Mouse (Mus musculus) olfactory bulb, adult 2 months (tissue): ENCODE measurements at regions not wholly inside any gene's neighbourhood (a gene's known extent, or its start where the extent isn't known, plus 50 kb on each side); places are given as distances from the start of the nearest gene placed in this dataset.

Source experiments
- CTCF ChIP-seq: fragments of 200-500 bp; IDR thresholded peaks from 2 replicates; pipeline ENCODE4 v1.5.1; 2012; ENCODE audit warnings: low read depth, mild to moderate bottlenecking, low read length, moderate library complexity; ENCODE audit not compliant: insufficient read depth
- POLR2A ChIP-seq: fragments of 200-500 bp; IDR thresholded peaks from 2 replicates; pipeline ENCODE4 v1.6.1; 2012; ENCODE audit warnings: mild to moderate bottlenecking, low read depth, low read length, moderate library complexity; ENCODE audit not compliant: insufficient read depth

GRCm38 (mm10) chr12:14015271-14015670, 136.6 kb downstream of the Fam84a start:
- TF ChIP-seq CTCF = no peak
- TF ChIP-seq POLR2A = no peak
